Mouse (Mus musculus): ENCODE measurements around the gene Nphs1. TPM values are rescaled to one million over a fixed set of nuclear protein-coding genes. Genes with fewer than 3 reads are reported as not detected.
A peak's percentile ranks its signal among the peaks of the same experiment; 100 is the strongest.
"Not testable (repeated sequence)": the region's sequence is repeated elsewhere in the genome, so short reads cannot be mapped to it uniquely, and the experiment has no call there.

The Nphs1 gene
- total RNA-seq, 4 experiments from 2014 or later = not detected

- no peak for DNase-seq (ENCODE audit: low spot score in 2 of 2)
Measured at GRCm38 (mm10) chr7:30490957-30491307, 32.8 kb downstream of the Nphs1 start.

- peak; percentile 40 to 45 for DNase-seq (ENCODE audit: low spot score in 2 of 2)
Measured at GRCm38 (mm10) chr7:30492765-30493164, 34.6 kb downstream of the Nphs1 start.

GRCm38 (mm10) chr7:30493401-30493931, 35.4 kb downstream of the Nphs1 start, which contains the start of gene Prodh2:
Prodh2 (plus strand) TSS chr7:30493622.
- no peak for DNase-seq (ENCODE audit: low spot score in 2 of 2)

- not testable (repeated sequence) for DNase-seq (ENCODE audit: low spot score in 2 of 2)
Measured at GRCm38 (mm10) chr7:30495506-30496042, 37.5 kb downstream of the Nphs1 start.

GRCm38 (mm10) chr7:30501159-30501558, 43.0 kb downstream of the Nphs1 start:
- DNase-seq (ENCODE audit: low spot score in 2 of 2) = not testable (repeated sequence)

GRCm38 (mm10) chr7:30508061-30508460, 49.9 kb downstream of the Nphs1 start:
- DNase-seq (ENCODE audit: low spot score in 2 of 2) = no peak

GRCm38 (mm10) chr7:30515003-30515760, 57.1 kb downstream of the Nphs1 start:
- DNase-seq (ENCODE audit: low spot score in 2 of 2) = no peak

- DNase-seq (ENCODE audit: low spot score in 2 of 2) = no peak
Measured at GRCm38 (mm10) chr7:30518325-30518724, 60.2 kb downstream of the Nphs1 start.

GRCm38 (mm10) chr7:30520396-30520795, 62.3 kb downstream of the Nphs1 start:
- DNase-seq (ENCODE audit: low spot score in 2 of 2) = no peak

- no peak for DNase-seq (ENCODE audit: low spot score in 2 of 2)
Measured at GRCm38 (mm10) chr7:30520856-30521255, 62.7 kb downstream of the Nphs1 start.

GRCm38 (mm10) chr7:30522871-30523270, 64.8 kb downstream of the Nphs1 start:
- no peak for DNase-seq (ENCODE audit: low spot score in 2 of 2)

GRCm38 (mm10) chr7:30524487-30524886, 66.4 kb downstream of the Nphs1 start:
- no peak for DNase-seq (ENCODE audit: low spot score in 2 of 2)

- DNase-seq (ENCODE audit: low spot score in 2 of 2) = no peak
Measured at GRCm38 (mm10) chr7:30525954-30526353, 67.8 kb downstream of the Nphs1 start.

GRCm38 (mm10) chr7:30526399-30526798, 68.3 kb downstream of the Nphs1 start:
- DNase-seq (ENCODE audit: low spot score in 2 of 2) = no peak

- no peak for DNase-seq (ENCODE audit: low spot score in 2 of 2)
Measured at GRCm38 (mm10) chr7:30526981-30527380, 68.9 kb downstream of the Nphs1 start.

GRCm38 (mm10) chr7:30531291-30531815, 73.2 kb downstream of the Nphs1 start:
- DNase-seq (ENCODE audit: low spot score in 2 of 2) = no peak

- DNase-seq (ENCODE audit: low spot score in 2 of 2) = no peak
Measured at GRCm38 (mm10) chr7:30532931-30533330, 74.8 kb downstream of the Nphs1 start.

GRCm38 (mm10) chr7:30533941-30534632, 76.0 kb downstream of the Nphs1 start:
- no peak for DNase-seq (ENCODE audit: low spot score in 2 of 2)

- peak; percentile 91 to 93 for DNase-seq (ENCODE audit: low spot score in 2 of 2)
Measured at GRCm38 (mm10) chr7:30534633-30535577, 76.8 kb downstream of the Nphs1 start, which contains the start of gene Arhgap33. Arhgap33 (minus strand) TSS chr7:30535060.
